Mouse (Mus musculus) G1E (cell line): Measurements from ENCODE around the gene Cdc20.

Experiments used
- CTCF ChIP-seq: IDR thresholded peaks from 2 replicates; pipeline ENCODE4 v1.5.1; 2012; ENCODE audit warnings: low read depth, low read length, inconsistent platforms, mixed read lengths
- GATA1 ChIP-seq: IDR thresholded peaks from 2 replicates; pipeline ENCODE4 v1.6.1; 2012; ENCODE audit warnings: borderline replicate concordance, low read length, inconsistent platforms, mixed read lengths
- POLR2AphosphoS5 ChIP-seq: IDR thresholded peaks from 2 replicates; pipeline ENCODE4 v1.6.1; 2012; ENCODE audit warnings: low read depth, low read length, inconsistent platforms; ENCODE audit not compliant: insufficient replicate concordance
- TAL1 ChIP-seq: conservative IDR thresholded peaks from 2 replicates; pipeline ENCODE4 v1.6.1; 2012; ENCODE audit warnings: low read depth, low read length, inconsistent platforms, mixed read lengths

GRCm38 (mm10) chr4:118402701-118403100, 34.5 kb downstream of the Cdc20 start:
- TF ChIP-seq POLR2AphosphoS5 (no peak), CTCF (no peak), GATA1 (no peak), TAL1 (no peak)
